Comparison of ENCODE assay signal across 11 mouse cellular contexts in the genomic region with DNA sequence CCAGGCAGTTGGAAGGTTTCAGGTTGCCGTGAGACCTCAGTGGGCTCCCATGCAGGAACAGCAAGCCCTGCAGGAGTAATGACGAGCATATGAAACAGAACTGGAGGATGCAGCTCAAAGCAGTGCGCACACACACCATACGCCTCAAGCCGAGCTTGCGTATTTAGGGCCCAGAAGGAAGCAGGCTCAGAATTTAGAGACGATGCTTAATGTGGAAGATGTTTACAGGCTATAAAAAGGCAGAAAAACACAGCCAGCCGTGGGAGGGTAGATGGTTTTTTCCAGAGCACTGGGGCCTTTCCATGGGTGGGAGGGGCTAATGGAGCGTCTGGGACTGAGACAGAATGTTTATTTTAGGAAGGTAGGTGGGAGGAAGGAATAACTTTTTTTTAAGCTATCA. TPM values are rescaled to one million over a fixed set of nuclear protein-coding genes. Genes with fewer than 3 reads are reported as not detected.
DNase-seq lines count a peak whose midpoint lies in the region; ATAC-seq and TF ChIP-seq lines count a peak whose summit lies in the region.
"Had no signal": no experiment of that assay in that cellular context is flagged by ENCODE, and none has a peak within 500 bp of the region (broad histone marks: within the 10 kb centered on the region; RNA-seq: fewer than 3 reads in every experiment).

No protein-coding gene starts in this region.

- no peak for TF ChIP-seq POLR2A in heart, adult 2 months (IDR thresholded peaks at IDR 0.05; ENCODE audit: insufficient read depth, low read depth, low read length)

- peak overlapping the region; percentile 97; the same call in 1 of the 2 replicates for H3K4me2 ChIP-seq in liver, embryonic 16.5 days (ENCODE audit: low read depth, low read length)
- no peak overlapping the region for H3K4me2 ChIP-seq in midbrain, postnatal 0 days (ENCODE audit: low read depth, low read length, poor library complexity, severe bottlenecking)

- peaks cover 3% of the 10 kb centered on the region; the same call in 1 of the 2 replicates for H3K4me1 ChIP-seq in heart, adult 2 months (ENCODE audit: control insufficient read depth, insufficient read depth, low read length)
- peaks cover 22% of the 10 kb centered on the region for H3K4me1 ChIP-seq in liver, embryonic 16.5 days (ENCODE audit: control insufficient read depth, low read depth, low read length)
- no peaks in the 10 kb centered on the region; the same call in 1 of the 2 replicates for H3K4me1 ChIP-seq in midbrain, postnatal 0 days (ENCODE audit: insufficient read depth, low read length)

- H3K27ac ChIP-seq in heart, adult 2 months, result 0 out of 2 replicates have a peak overlapping the region, but pooled peaks have one; percentile 24
- H3K27ac ChIP-seq in liver, embryonic 16.5 days (ENCODE audit: low read length), result 0 out of 2 replicates have a peak overlapping the region, but pooled peaks have one; percentile 17
- no peak overlapping the region for H3K27ac ChIP-seq in midbrain, postnatal 0 days (ENCODE audit: low read depth, low read length)
- H3K27ac ChIP-seq: heart, embryonic 15.5 days; intestine, embryonic 15.5 days had no signal

- no peaks in the 10 kb centered on the region for H3K9me3 ChIP-seq in liver, embryonic 16.5 days (replicated peaks; ENCODE audit: control insufficient read depth, low read length)
- no peaks in the 10 kb centered on the region for H3K9me3 ChIP-seq in midbrain, postnatal 0 days (ENCODE audit: low read length)
- H3K9me3 ChIP-seq: heart, embryonic 15.5 days; intestine, embryonic 15.5 days had no signal

- intact Hi-C loops in heart, adult 2 months (cut with DNase I), result no loop called here

- no peak overlapping the region for H3K9ac ChIP-seq in heart, adult 2 months (ENCODE audit: low read depth, low read length)
- H3K9ac ChIP-seq in liver, embryonic 16.5 days (ENCODE audit: low read depth, low read length), result no peak overlapping the region
- H3K9ac ChIP-seq in midbrain, postnatal 0 days (replicated peaks; ENCODE audit: low read length, poor library complexity, severe bottlenecking), result no peak overlapping the region

- H3K36me3 ChIP-seq in heart, adult 2 months (ENCODE audit: control insufficient read depth, insufficient read depth, low read length), result no peaks in the 10 kb centered on the region
- no peaks in the 10 kb centered on the region for H3K36me3 ChIP-seq in liver, embryonic 16.5 days (ENCODE audit: control insufficient read depth, insufficient read depth)
- H3K36me3 ChIP-seq in midbrain, postnatal 0 days (ENCODE audit: insufficient read depth, low read length), result no peaks in the 10 kb centered on the region
- H3K36me3 ChIP-seq: heart, embryonic 15.5 days; intestine, embryonic 15.5 days had no signal

- WGBS in heart, adult 2 months, result 58% methylated on average over 9 of the region's 9 CpGs
- 80% methylated on average over 9 of the region's 9 CpGs for WGBS in liver, embryonic 16.5 days (ENCODE audit: insufficient replicate concordance)
- WGBS in midbrain, postnatal 0 days, result 85% methylated on average over 9 of the region's 9 CpGs

- no peaks in the 10 kb centered on the region for H3K79me2 ChIP-seq in heart, adult 2 months (replicated peaks; ENCODE audit: control insufficient read depth, insufficient read depth, low read length)

- H3K27me3 ChIP-seq in heart, adult 2 months (ENCODE audit: control insufficient read depth, insufficient read depth, low read length), result no peaks in the 10 kb centered on the region; the same call in 1 of the 2 replicates
- H3K27me3 ChIP-seq in liver, embryonic 16.5 days (ENCODE audit: control insufficient read depth, insufficient read depth, low read depth, low read length), result no peaks in the 10 kb centered on the region
- no peaks in the 10 kb centered on the region for H3K27me3 ChIP-seq in midbrain, postnatal 0 days (ENCODE audit: insufficient read depth, low read length)
- H3K27me3 ChIP-seq: heart, embryonic 15.5 days; intestine, embryonic 15.5 days had no signal

- ATAC-seq in frontal cortex, adult (ENCODE audit: low TSS enrichment), result peak; percentile 64
- no peak for ATAC-seq in liver, embryonic 16.5 days (ENCODE audit: low read depth)
- ATAC-seq in megakaryocyte, adult 5-6 weeks (ENCODE audit: poor library complexity, severe bottlenecking), result no peak
- ATAC-seq in midbrain, postnatal 0 days (ENCODE audit: low FRiP score), result no peak

- no peak for DNase-seq in heart, adult 2 months
- DNase-seq in heart, adult 9 months (ENCODE audit: low spot score in 2 of 2), result no peak
- peak; percentile 48 for DNase-seq in layer of hippocampus, adult 9-10 months (ENCODE audit: low spot score)
- no peak for DNase-seq in midbrain, postnatal 0 days (ENCODE audit: low spot score)
- DNase-seq in B cell, adult 2 months, result no peak

- no peak for TF ChIP-seq CTCF in heart, adult 2 months (IDR thresholded peaks at IDR 0.05)
- TF ChIP-seq CTCF in midbrain, postnatal 0 days (IDR thresholded peaks at IDR 0.05), result no peak

- H3K4me3 ChIP-seq in heart, adult 2 months, result no peak overlapping the region
- no peak overlapping the region for H3K4me3 ChIP-seq in liver, embryonic 16.5 days (ENCODE audit: low read depth, low read length)
- no peak overlapping the region for H3K4me3 ChIP-seq in midbrain, postnatal 0 days (ENCODE audit: low read depth, low read length)
- H3K4me3 ChIP-seq: intestine, embryonic 15.5 days had no signal

- no peak for TF ChIP-seq EP300 in heart, adult 2 months (IDR thresholded peaks at IDR 0.05; ENCODE audit: insufficient read depth, low read depth, low read length)

RNA-seq across cellular contexts. Expression of a gene that starts 23.7 kb away (rescaled TPM):
- total RNA-seq in heart, adult 2 months (2021), result under 1 TPM in 1 of 2 experiments, not detected in 1; 0.07 TPM
- polyA plus RNA-seq in heart, adult 2 months (2012; rRNA removed), result 0.12 TPM in 2 replicates
- 0.02 and 0.05 TPM in 2 replicates for polyA plus RNA-seq in liver, embryonic 16.5 days (2015; fragmentation: Nextera tagmentation; extraction: Ambion mirVana)
- total RNA-seq in megakaryocyte, adult 5-6 weeks (2015), result not detected in 2 replicates
- not detected in 2 replicates for total RNA-seq in megakaryocyte, adult 5-6 weeks (2017)
- total RNA-seq in midbrain, postnatal 0 days (2014; rRNA removed), result not detected in 2 replicates
- polyA plus RNA-seq in midbrain, postnatal 0 days (2015; fragmentation: Nextera tagmentation; extraction: Ambion mirVana), result not detected in 2 replicates
- polyA plus RNA-seq: heart, embryonic 15.5 days; intestine, embryonic 15.5 days; neural tube, embryonic 11.5 days had no signal

RNA-seq across cellular contexts. Expression of a gene that starts 34.4 kb away (rescaled TPM):
- 10 to 100 TPM; 12.5 to 14.7 TPM for total RNA-seq in heart, adult 2 months (2021)
- 8.0 and 9.0 TPM in 2 replicates for polyA plus RNA-seq in heart, adult 2 months (2012; rRNA removed)
- 203 and 205 TPM in 2 replicates for polyA plus RNA-seq in liver, embryonic 16.5 days (2015; fragmentation: Nextera tagmentation; extraction: Ambion mirVana)
- total RNA-seq in megakaryocyte, adult 5-6 weeks (2015), result 66.8 and 92.8 TPM in 2 replicates
- total RNA-seq in megakaryocyte, adult 5-6 weeks (2017), result 93.0 and 99.7 TPM in 2 replicates
- total RNA-seq in midbrain, postnatal 0 days (2014; rRNA removed), result 15.1 and 18.0 TPM in 2 replicates
- 12.7 and 13.9 TPM in 2 replicates for polyA plus RNA-seq in midbrain, postnatal 0 days (2015; fragmentation: Nextera tagmentation; extraction: Ambion mirVana)

RNA-seq across cellular contexts. Expression of a gene that starts 36.8 kb away (rescaled TPM):
- total RNA-seq in heart, adult 2 months (2021), result under 1 TPM; 0.16 to 0.23 TPM
- polyA plus RNA-seq in heart, adult 2 months (2012; rRNA removed), result 0.21 and 0.29 TPM in 2 replicates
- 0.40 and 0.53 TPM in 2 replicates for polyA plus RNA-seq in liver, embryonic 16.5 days (2015; fragmentation: Nextera tagmentation; extraction: Ambion mirVana)
- not detected in 2 replicates for total RNA-seq in megakaryocyte, adult 5-6 weeks (2015)
- not detected in 2 replicates for total RNA-seq in megakaryocyte, adult 5-6 weeks (2017)
- 0.09 TPM in 1 of 2 replicates, not detected in the other for total RNA-seq in midbrain, postnatal 0 days (2014; rRNA removed)
- 0.16 and 0.34 TPM in 2 replicates for polyA plus RNA-seq in midbrain, postnatal 0 days (2015; fragmentation: Nextera tagmentation; extraction: Ambion mirVana)
- polyA plus RNA-seq: heart, embryonic 15.5 days; neural tube, embryonic 11.5 days had no signal
